Mouse (Mus musculus): ENCODE results near the gene Atf7.

- TF ChIP-seq CTCF (IDR thresholded peaks at IDR 0.05; ENCODE audit: low read depth, low read length): no peak
- no peak for TF ChIP-seq POLR2A (IDR thresholded peaks at IDR 0.05; ENCODE audit: extremely low read depth, insufficient read depth, low read length)
Observed at GRCm38 (mm10) chr15:102617654-102618053, 7.6 kb downstream of the Atf7 start.

Measured in liver, adult 2 months (tissue).